Comparison of ENCODE assay signal across 23 mouse cellular contexts in genomic region chr5:79588700-79589099, GRCm38 (mm10).
"Had no signal": no experiment of that assay in that cellular context is flagged by ENCODE, and none has a peak within 500 bp of the region (broad histone marks: within the 10 kb centered on the region; RNA-seq: fewer than 3 reads in every experiment).

No protein-coding gene starts in this region.

- H3K9ac ChIP-seq: limb, embryonic 12.5 days; limb, embryonic 15.5 days; liver, embryonic 14.5 days; liver, postnatal 0 days; lung, embryonic 14.5 days; neural tube, embryonic 12.5 days; neural tube, embryonic 15.5 days had no signal

- H3K27ac ChIP-seq: kidney, postnatal 0 days; limb, embryonic 12.5 days; limb, embryonic 15.5 days; liver, embryonic 14.5 days; macrophage; midbrain, embryonic 10.5 days; neural tube, embryonic 12.5 days; neural tube, embryonic 15.5 days; stomach, postnatal 0 days had no signal

- H3K9me3 ChIP-seq: limb, embryonic 12.5 days; limb, embryonic 15.5 days; megakaryocyte, embryonic 14.5 days; midbrain, embryonic 10.5 days; neural tube, embryonic 12.5 days; neural tube, embryonic 15.5 days had no signal

- H3K27me3 ChIP-seq: limb, embryonic 12.5 days; limb, embryonic 15.5 days; megakaryocyte, embryonic 14.5 days; neural tube, embryonic 12.5 days; neural tube, embryonic 15.5 days had no signal

- DNase-seq: kidney, postnatal 25 days; left cerebral cortex, postnatal 4 days; liver, postnatal 0 days; lung, embryonic 14.5 days; midbrain, embryonic 14.5 days; right cerebral cortex, adult 18-20 months; right cerebral cortex, postnatal 14 days; right cerebral cortex, postnatal 4 days; thymus, adult 2 months; thymus, postnatal 14 days; thymus, postnatal 4 days had no signal

- H3K36me3 ChIP-seq: limb, embryonic 12.5 days; limb, embryonic 15.5 days; midbrain, embryonic 10.5 days; neural tube, embryonic 12.5 days; neural tube, embryonic 15.5 days had no signal

- ATAC-seq: liver, postnatal 0 days; lung, postnatal 0 days had no signal

- H3K4me3 ChIP-seq: limb, embryonic 12.5 days; limb, embryonic 15.5 days; megakaryocyte, embryonic 14.5 days; midbrain, embryonic 10.5 days; neural tube, embryonic 12.5 days; neural tube, embryonic 15.5 days had no signal

- H3K4me1 ChIP-seq: limb, embryonic 12.5 days; limb, embryonic 15.5 days; megakaryocyte, embryonic 14.5 days; midbrain, embryonic 10.5 days; neural tube, embryonic 12.5 days; neural tube, embryonic 15.5 days had no signal

- H3K4me2 ChIP-seq: limb, embryonic 12.5 days; limb, embryonic 15.5 days; liver, embryonic 11.5 days; lung, embryonic 14.5 days; neural tube, embryonic 12.5 days; neural tube, embryonic 15.5 days had no signal
